Mouse (Mus musculus) embryonic fibroblast, embryonic 13.5 days (primary cell): ENCODE measurements around the gene Tmem175.

Source experiments
- CTCF ChIP-seq: IDR thresholded peaks from 2 replicates; pipeline ENCODE4 v1.5.1; 2011; ENCODE audit warnings: mild to moderate bottlenecking, control low read depth, low read length, moderate library complexity, borderline replicate concordance; ENCODE audit not compliant: insufficient read depth
- POLR2A ChIP-seq: IDR thresholded peaks from 2 replicates; pipeline ENCODE4 v1.6.1; 2011; ENCODE audit warnings: low read depth, mild to moderate bottlenecking, control low read depth, low read length, moderate library complexity

- no peak for TF ChIP-seq CTCF
- no peak for TF ChIP-seq POLR2A
Observed at GRCm38 (mm10) chr5:108659698-108660631, 30.4 kb downstream of the Tmem175 start, which contains the start of gene Idua.
